8 mouse cellular contexts compared by ENCODE assay signal in the genomic region with DNA sequence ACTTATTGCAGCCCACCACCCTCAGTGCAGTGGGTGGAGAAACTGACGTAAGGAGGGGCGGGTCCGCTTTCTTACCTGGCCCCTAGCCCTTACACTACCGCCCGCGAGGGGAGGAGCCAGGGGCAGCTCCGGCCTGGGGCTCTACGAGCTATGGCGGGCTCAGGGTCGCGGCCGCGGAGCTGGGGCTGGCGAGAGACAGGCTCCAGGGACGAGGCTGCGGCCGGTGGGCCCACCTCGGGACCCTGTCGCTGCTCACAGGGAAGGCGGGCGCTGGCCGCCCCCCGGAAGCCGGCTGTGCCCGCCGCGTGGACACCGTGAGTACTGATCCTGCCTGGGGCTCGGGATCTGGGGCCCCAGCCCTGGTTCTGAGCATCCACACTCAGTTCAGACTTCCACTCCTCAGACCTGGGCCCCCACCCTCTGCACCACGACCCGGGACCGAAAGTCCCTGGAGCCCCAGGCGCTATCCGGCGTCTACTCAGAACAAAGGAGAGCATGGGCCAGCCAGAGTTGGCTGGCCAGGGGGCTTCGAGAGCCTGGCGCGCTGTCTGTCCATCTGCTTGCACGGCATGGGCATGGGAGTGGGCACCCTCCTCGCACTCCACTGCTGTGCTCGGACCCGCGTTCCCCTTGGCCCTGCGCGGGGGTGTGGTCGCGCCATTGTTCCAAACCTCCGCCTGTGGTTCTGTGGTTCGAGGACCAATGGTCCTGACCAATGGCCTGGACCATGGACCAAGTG. TPM values are rescaled to one million over a fixed set of nuclear protein-coding genes. Genes with fewer than 3 reads are reported as not detected.
DNase-seq lines count a peak whose midpoint lies in the region; ATAC-seq and TF ChIP-seq lines count a peak whose summit lies in the region.

No protein-coding gene starts in this region.

- WGBS in forebrain, embryonic 11.5 days = under 1% methylated on average over 49 of the region's 49 CpGs
- under 1% methylated on average over 46 of the region's 49 CpGs for WGBS in hindbrain, postnatal 0 days
- WGBS in neural tube, embryonic 15.5 days = 1% methylated on average over 48 of the region's 49 CpGs

- TF ChIP-seq CTCF in hindbrain, postnatal 0 days (IDR thresholded peaks at IDR 0.05; ENCODE audit: low read depth) = no peak; the same call in none of the 2 replicates

- peaks cover 5% of the 10 kb centered on the region; the same call in 1 of the 2 replicates for H3K4me1 ChIP-seq in forebrain, embryonic 11.5 days (replicated peaks; ENCODE audit: control insufficient read depth, insufficient read depth, low read length)
- peaks cover 10% of the 10 kb centered on the region for H3K4me1 ChIP-seq in hindbrain, postnatal 0 days (ENCODE audit: insufficient read depth, low read length)
- peaks cover 31% of the 10 kb centered on the region for H3K4me1 ChIP-seq in neural tube, embryonic 15.5 days

- peak overlapping the region; percentile 84 for H3K4me3 ChIP-seq in forebrain, embryonic 11.5 days (ENCODE audit: low read depth, low read length)
- H3K4me3 ChIP-seq in hindbrain, postnatal 0 days (ENCODE audit: low read length) = peak overlapping the region; percentile 87
- H3K4me3 ChIP-seq in neural tube, embryonic 15.5 days (replicated peaks) = peak overlapping the region; percentile 77

- H3K9me3 ChIP-seq in forebrain, embryonic 11.5 days (ENCODE audit: control insufficient read depth, low read length) = no peaks in the 10 kb centered on the region
- H3K9me3 ChIP-seq in hindbrain, postnatal 0 days (ENCODE audit: low read length) = no peaks in the 10 kb centered on the region
- H3K9me3 ChIP-seq in neural tube, embryonic 15.5 days (replicated peaks) = no peaks in the 10 kb centered on the region

- H3K27me3 ChIP-seq in forebrain, embryonic 11.5 days (ENCODE audit: control insufficient read depth, insufficient read depth, low read length) = no peaks in the 10 kb centered on the region
- no peaks in the 10 kb centered on the region for H3K27me3 ChIP-seq in hindbrain, postnatal 0 days (ENCODE audit: insufficient read depth, low read length)
- no peaks in the 10 kb centered on the region for H3K27me3 ChIP-seq in neural tube, embryonic 15.5 days (replicated peaks)

- H3K36me3 ChIP-seq in forebrain, embryonic 11.5 days (ENCODE audit: control insufficient read depth, insufficient read depth, low read length) = no peaks in the 10 kb centered on the region; the same call in none of the 2 replicates
- H3K36me3 ChIP-seq in hindbrain, postnatal 0 days (ENCODE audit: insufficient read depth, low read length) = peaks cover 21% of the 10 kb centered on the region
- H3K36me3 ChIP-seq in neural tube, embryonic 15.5 days = peaks cover 22% of the 10 kb centered on the region

- H3K9ac ChIP-seq in forebrain, embryonic 11.5 days (ENCODE audit: low read length) = peak overlapping the region; percentile 97
- peak overlapping the region; percentile 97 for H3K9ac ChIP-seq in hindbrain, postnatal 0 days (replicated peaks; ENCODE audit: low read length)
- peak overlapping the region; percentile 92 for H3K9ac ChIP-seq in neural tube, embryonic 15.5 days (replicated peaks)

- ATAC-seq in activated CD4-positive, CD25-positive, alpha-beta regulatory T cell, adult 4 months = peak; percentile 69
- peak; percentile 91 for ATAC-seq in forebrain, embryonic 11.5 days (replicated peaks; ENCODE audit: low FRiP score)
- peak; percentile 89 for ATAC-seq in hindbrain, postnatal 0 days
- peak; percentile 93 for ATAC-seq in neural tube, embryonic 15.5 days (ENCODE audit: low FRiP score)

- peak overlapping the region; percentile 46; the same call in 1 of the 2 replicates for H3K27ac ChIP-seq in forebrain, embryonic 11.5 days (ENCODE audit: low read depth, low read length)
- H3K27ac ChIP-seq in hindbrain, postnatal 0 days = peak overlapping the region; percentile 83
- peak overlapping the region; percentile 81 for H3K27ac ChIP-seq in neural tube, embryonic 15.5 days (replicated peaks)

- DNase-seq in kidney, adult 18-20 months = peak; percentile 55
- DNase-seq in kidney, adult 8-10 months = no peak
- peak; percentile 84 for DNase-seq in forebrain, embryonic 11.5 days (ENCODE audit: low spot score)
- DNase-seq in hindbrain, postnatal 0 days (ENCODE audit: low spot score) = peak; percentile 81
- peak; percentile 46 to 59 for DNase-seq in lung, adult 18-20 months
- no peak for DNase-seq in left cerebral cortex, adult 9 months (ENCODE audit: low spot score in 2 of 2)

- peak overlapping the region; percentile 79 for H3K4me2 ChIP-seq in forebrain, embryonic 11.5 days (ENCODE audit: low read depth, low read length, severe bottlenecking)
- H3K4me2 ChIP-seq in hindbrain, postnatal 0 days (ENCODE audit: low read depth, low read length) = peak overlapping the region; percentile 73
- peak overlapping the region; percentile 74 for H3K4me2 ChIP-seq in neural tube, embryonic 15.5 days

RNA-seq across cellular contexts. Expression of a gene that starts 23.8 kb away (rescaled TPM):
- 100 to 1,000 TPM in 1 of 2 experiments, 10 to 100 TPM in 1; 98.4 to 118 TPM for polyA plus RNA-seq in activated CD4-positive, CD25-positive, alpha-beta regulatory T cell, adult 4 months (2017; shearing (Covaris generic))
- 202 and 238 TPM in 2 replicates for polyA plus RNA-seq in forebrain, embryonic 11.5 days (2014; fragmentation: Nextera tagmentation; extraction: Ambion mirVana)
- total RNA-seq in hindbrain, postnatal 0 days (2014; rRNA removed) = 272 and 279 TPM in 2 replicates
- polyA plus RNA-seq in hindbrain, postnatal 0 days (2015; fragmentation: Nextera tagmentation; extraction: Ambion mirVana) = 165 and 166 TPM in 2 replicates
- polyA plus RNA-seq in neural tube, embryonic 15.5 days (2015; fragmentation: Nextera tagmentation; extraction: Ambion mirVana) = 205 and 222 TPM in 2 replicates

RNA-seq across cellular contexts. Expression of a gene that starts 24.0 kb away (rescaled TPM):
- polyA plus RNA-seq in activated CD4-positive, CD25-positive, alpha-beta regulatory T cell, adult 4 months (2017; shearing (Covaris generic)) = 1 to 10 TPM; 4.0 to 9.6 TPM
- 10.4 and 10.7 TPM in 2 replicates for polyA plus RNA-seq in forebrain, embryonic 11.5 days (2014; fragmentation: Nextera tagmentation; extraction: Ambion mirVana)
- total RNA-seq in hindbrain, postnatal 0 days (2014; rRNA removed) = 29.8 and 37.7 TPM in 2 replicates
- polyA plus RNA-seq in hindbrain, postnatal 0 days (2015; fragmentation: Nextera tagmentation; extraction: Ambion mirVana) = 12.0 and 14.1 TPM in 2 replicates
- polyA plus RNA-seq in neural tube, embryonic 15.5 days (2015; fragmentation: Nextera tagmentation; extraction: Ambion mirVana) = 17.9 and 22.6 TPM in 2 replicates

RNA-seq across cellular contexts. Expression of a gene that starts 35.9 kb away (rescaled TPM):
- polyA plus RNA-seq in activated CD4-positive, CD25-positive, alpha-beta regulatory T cell, adult 4 months (2017; shearing (Covaris generic)) = 10 to 100 TPM; 23.4 to 24.8 TPM
- polyA plus RNA-seq in forebrain, embryonic 11.5 days (2014; fragmentation: Nextera tagmentation; extraction: Ambion mirVana) = 5.3 and 5.6 TPM in 2 replicates
- total RNA-seq in hindbrain, postnatal 0 days (2014; rRNA removed) = 11.1 and 12.8 TPM in 2 replicates
- 14.1 and 14.5 TPM in 2 replicates for polyA plus RNA-seq in hindbrain, postnatal 0 days (2015; fragmentation: Nextera tagmentation; extraction: Ambion mirVana)
- polyA plus RNA-seq in neural tube, embryonic 15.5 days (2015; fragmentation: Nextera tagmentation; extraction: Ambion mirVana) = 13.2 and 18.2 TPM in 2 replicates

Comparison
In these comparisons a context has a peak if more than half of its experiments do, and no peak if none do; other contexts are left out.
1. DNase-seq: peak in kidney, adult 18-20 months (single experiment), forebrain, embryonic 11.5 days (single experiment), hindbrain, postnatal 0 days (single experiment) and lung, adult 18-20 months (2 of 2); none in kidney, adult 8-10 months (0 of 2) and left cerebral cortex, adult 9 months (0 of 2).
2. Peak in every context shown above with its lines, with median percentiles within 50 percentile points of each other: ATAC-seq, H3K27ac ChIP-seq, H3K4me2 ChIP-seq, H3K4me3 ChIP-seq and H3K9ac ChIP-seq.